Mouse (Mus musculus) lung, postnatal 14 days (tissue): ENCODE data around the gene Cphx3.
"Not testable (repeated sequence)": the region's sequence is repeated elsewhere in the genome, so short reads cannot be mapped to it uniquely, and the experiment has no call there.

ENCODE experiments used
- DNase-seq: peaks from one replicate; pipeline ENCODE4 v3.0.0; 2021

Gene Cphx3

GRCm38 (mm10) chr14:26175028-26175427, 92.9 kb downstream of the Cphx3 start:
- DNase-seq, result not testable (repeated sequence)

DNA sequence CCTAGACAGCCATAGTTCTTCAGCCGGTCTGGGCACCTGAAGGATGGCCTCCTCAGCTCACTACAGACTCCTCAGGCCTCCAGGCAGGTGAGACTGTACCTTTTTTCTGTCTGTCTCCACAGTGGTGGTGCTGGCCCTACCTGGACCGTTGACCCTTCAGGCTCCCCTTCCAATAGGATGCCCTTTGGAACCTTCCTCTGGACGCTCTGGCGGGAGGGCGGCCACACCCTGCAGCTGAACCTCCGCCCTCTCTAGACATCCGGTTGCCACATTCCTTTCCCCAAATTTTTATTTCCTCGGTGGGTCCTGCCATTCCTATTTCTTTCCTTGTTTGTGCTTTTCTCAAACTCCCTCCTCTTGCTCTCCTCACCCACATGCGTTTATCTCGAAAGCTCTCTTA, 99.6 kb downstream of the Cphx3 start:
- DNase-seq, result not testable (repeated sequence)

DNA sequence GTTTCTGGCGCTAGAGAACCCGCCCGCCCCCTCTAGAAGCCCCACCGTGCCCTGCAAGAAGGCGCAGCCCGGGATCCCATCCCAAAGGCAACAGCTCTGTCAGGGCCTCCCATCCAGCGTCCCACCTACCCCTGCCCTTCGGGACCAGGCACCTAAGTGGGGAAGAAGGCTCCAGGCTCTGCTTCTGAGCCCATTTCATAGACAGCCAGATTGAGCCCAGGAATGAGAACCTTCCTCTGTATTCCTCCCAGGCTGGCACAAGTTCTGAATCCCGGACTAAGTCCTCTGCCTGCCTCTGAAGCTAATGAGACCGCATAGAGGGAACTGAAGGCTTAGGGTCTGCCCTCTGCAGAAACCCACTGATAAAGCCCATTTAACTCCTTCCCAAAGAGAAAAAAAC, 100.3 kb downstream of the Cphx3 start, which contains the start of gene Plac9b:
Gene Plac9b, minus strand, starts transcription at position 101 of the 400 bp plus-strand sequence.
- DNase-seq, result not testable (repeated sequence)

DNA sequence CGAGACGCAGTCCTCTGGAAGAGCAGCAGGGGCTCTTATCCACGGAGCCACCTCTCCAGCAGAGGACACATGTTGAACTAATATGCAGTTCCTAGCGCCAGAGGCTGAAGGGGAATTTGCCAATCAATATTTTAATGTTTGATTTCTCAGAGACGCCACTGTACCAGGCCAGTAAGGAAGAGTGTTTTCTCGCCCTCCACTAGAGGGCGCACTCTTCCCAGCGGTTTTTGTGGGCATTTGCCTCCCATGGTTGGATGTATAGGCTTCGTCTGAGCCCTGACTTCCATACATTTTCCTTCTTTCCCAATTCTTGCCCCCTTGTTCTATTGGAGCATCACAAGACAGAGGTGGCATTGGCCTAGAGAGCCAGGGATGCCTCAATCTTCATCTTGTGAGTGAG, 104.5 kb downstream of the Cphx3 start:
- DNase-seq, result not testable (repeated sequence)

DNA sequence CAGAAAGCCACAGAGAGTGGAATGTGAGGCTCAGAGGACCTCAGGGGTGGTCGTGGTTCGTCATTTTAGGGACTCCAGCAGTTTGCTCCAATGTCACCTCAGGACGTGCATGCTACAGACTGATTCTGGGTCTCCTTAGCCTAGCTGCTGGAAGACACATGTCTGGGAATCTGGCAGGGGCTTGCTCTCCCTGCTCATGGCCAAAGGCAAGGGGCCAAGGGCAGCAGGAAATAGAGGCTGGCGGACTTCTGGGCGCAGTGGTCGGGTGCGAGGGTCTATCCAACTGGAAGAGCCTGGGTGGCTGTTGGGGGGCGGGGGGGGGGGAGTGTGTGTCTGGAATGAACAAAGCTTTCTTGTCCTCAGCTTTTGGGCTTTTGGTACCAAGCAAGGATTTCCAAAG, 106.3 kb downstream of the Cphx3 start:
- DNase-seq, result not testable (repeated sequence)

DNA sequence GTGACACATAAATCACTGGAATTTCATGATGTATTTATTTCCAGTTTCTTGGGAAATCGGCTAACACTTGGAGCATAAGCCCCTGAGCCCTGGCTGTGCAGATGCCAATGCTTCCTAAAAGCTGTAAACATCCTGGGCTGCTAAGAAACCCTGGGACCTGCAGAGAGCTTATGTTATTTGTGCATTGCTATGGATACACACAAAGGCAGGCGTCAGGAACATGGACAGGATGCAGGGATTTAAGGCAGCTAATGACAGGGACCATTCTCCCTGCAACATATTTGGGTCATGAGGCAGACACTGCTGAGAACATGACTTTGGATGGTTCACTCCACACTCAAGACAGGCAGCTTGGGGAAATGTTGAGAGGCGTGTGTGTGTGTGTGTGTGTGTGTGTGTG, 115.8 kb downstream of the Cphx3 start:
- DNase-seq, result not testable (repeated sequence)

- not testable (repeated sequence) for DNase-seq
These were observed 124.3 kb downstream of the Cphx3 start for GRCm38 (mm10) chr14:26206197-26206925.

DNA sequence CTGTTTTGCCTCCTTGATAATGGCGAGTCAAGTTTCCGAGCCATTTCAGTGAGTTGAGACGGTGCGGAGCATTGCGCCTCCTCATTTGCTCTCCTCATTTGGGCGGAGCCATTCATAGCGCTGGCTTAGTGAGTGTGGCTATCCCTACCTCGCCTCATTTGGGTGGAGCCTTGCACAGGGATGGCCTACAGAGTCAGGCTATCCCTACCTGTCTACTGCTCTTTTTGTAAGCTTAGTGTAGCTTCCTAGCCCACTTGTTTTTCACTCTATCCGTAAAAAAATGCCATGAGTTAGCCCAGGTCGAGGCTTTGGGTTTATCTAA, 124.8 kb downstream of the Cphx3 start, which contains the start of gene Tmem254b:
Gene Tmem254b, minus strand, starts transcription at position 116 of the 322 bp plus-strand sequence.
- not testable (repeated sequence) for DNase-seq

- DNase-seq, result not testable (repeated sequence)
These were observed 134.3 kb downstream of the Cphx3 start for GRCm38 (mm10) chr14:26216233-26217000.

DNA sequence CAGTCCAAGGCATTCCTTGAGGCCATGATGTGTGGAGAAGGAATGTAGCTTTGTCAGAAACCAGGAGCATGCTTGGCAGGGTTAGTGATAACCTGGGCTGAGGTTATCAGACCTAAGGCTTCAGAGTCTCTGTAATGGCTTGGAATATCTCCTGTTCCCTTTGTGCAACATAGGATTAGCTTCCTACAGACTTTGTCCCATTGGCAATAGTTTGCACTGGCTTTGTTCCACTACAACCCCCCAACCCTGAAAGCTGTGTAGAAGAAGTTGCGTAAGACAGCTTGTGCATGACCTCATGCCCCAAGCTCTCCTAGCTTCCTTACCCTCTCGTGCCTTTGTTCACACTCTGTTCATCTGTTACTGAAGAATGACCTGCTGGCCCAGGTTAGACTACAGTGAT, 155.1 kb downstream of the Cphx3 start:
- DNase-seq, result not testable (repeated sequence)

DNA sequence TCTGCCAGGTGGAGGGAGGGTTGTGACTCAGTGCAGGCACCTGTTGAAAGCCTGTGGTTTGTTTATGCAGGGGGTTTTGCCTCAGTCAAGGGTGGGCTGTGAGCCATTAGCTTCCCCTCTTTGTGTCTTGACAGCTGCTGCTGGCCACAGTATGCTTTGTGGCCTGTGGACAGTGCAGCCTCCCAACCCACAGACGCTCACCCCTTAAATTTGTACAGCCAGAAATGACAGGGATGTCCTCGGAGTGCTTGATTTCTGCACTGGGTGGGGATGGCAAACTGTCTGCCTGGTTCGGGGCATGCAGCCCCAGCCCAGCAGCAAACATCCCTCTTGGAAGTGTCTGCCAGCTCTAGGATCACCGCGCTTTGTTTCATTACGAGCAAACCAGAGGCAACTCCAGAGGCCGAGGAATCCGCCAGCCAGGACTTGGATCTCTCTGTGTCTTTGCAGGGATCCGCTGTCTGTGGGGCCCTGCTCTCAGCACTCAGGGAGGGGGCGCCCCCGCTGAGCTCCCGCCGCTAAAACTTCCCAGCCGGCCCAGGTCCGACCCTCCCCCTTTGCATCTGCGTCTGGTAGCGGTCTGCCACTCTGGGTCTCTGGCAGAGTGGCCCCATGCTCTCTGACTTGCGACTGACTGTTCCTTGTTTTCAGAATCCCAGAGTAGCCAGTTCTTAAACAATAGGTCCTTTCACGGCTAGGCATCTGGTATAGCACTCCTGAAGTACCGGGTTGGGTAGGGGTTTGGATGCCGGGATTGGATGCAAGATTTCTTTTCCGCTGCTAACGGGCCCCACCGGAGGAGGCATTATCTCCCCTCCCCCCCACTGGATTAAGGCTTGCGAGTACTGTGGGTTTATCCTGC, 175.9 kb downstream of the Cphx3 start, which contains the start of gene Duxbl3:
Gene Duxbl3, plus strand, starts transcription at position 207 of the 862 bp plus-strand sequence.
- DNase-seq, result not testable (repeated sequence)

GRCm38 (mm10) chr14:26258729-26259128, 176.6 kb downstream of the Cphx3 start:
- not testable (repeated sequence) for DNase-seq
